Mouse (Mus musculus) midbrain, embryonic 11.5 days (tissue): ENCODE measurements around the gene Hoxa6. TPM values are rescaled to one million over a fixed set of nuclear protein-coding genes. Genes with fewer than 3 reads are reported as not detected.

Experiments
- ATAC-seq: fragments of 200-750 bp; cut with Nextera tagmentation; 2 replicates; pipeline ENCODE4 v1.8.0; 2017; ENCODE audit warnings: moderate TSS enrichment, moderate library complexity; ENCODE audit not compliant: low FRiP score
- DNase-seq: peaks from one replicate; pipeline ENCODE4 v3.0.0; 2015; ENCODE audit warnings: low spot score; ENCODE audit errors: missing footprints
- H3K27ac ChIP-seq: fragments of 300-500 bp; sonication (generic); 2 replicates; pipeline ENCODE4 v1.5.1; 2014; ENCODE audit warnings: low read depth, low read length
- H3K27me3 ChIP-seq: fragments of 300-500 bp; sonication (generic); 2 replicates; pipeline ENCODE4 v1.6.1; 2014; ENCODE audit warnings: mild to moderate bottlenecking, low read length, moderate library complexity, mixed read lengths; ENCODE audit not compliant: control insufficient read depth, insufficient read depth
- H3K36me3 ChIP-seq: fragments of 300-500 bp; sonication (generic); 2 replicates; pipeline ENCODE4 v1.6.1; 2014; ENCODE audit warnings: mild to moderate bottlenecking, low read length, moderate library complexity, mixed read lengths; ENCODE audit not compliant: control insufficient read depth, insufficient read depth
- H3K4me1 ChIP-seq: fragments of 300-500 bp; sonication (generic); 2 replicates; pipeline ENCODE4 v1.6.1; 2014; ENCODE audit warnings: low read length; ENCODE audit not compliant: control insufficient read depth, insufficient read depth
- H3K4me2 ChIP-seq: fragments of 300-500 bp; sonication (generic); 2 replicates; pipeline ENCODE4 v1.6.1; 2014; ENCODE audit warnings: mild to moderate bottlenecking, moderate library complexity
- H3K4me3 ChIP-seq: fragments of 300-500 bp; sonication (generic); 2 replicates; pipeline ENCODE4 v1.5.1; 2014; ENCODE audit warnings: low read depth, low read length
- H3K9ac ChIP-seq: fragments of 300-500 bp; sonication (generic); 2 replicates; pipeline ENCODE4 v1.6.1; 2014; ENCODE audit warnings: low read length
- H3K9me3 ChIP-seq: fragments of 300-500 bp; sonication (generic); 2 replicates; pipeline ENCODE4 v1.6.1; 2016; ENCODE audit warnings: low read length; ENCODE audit not compliant: control insufficient read depth
- WGBS: fragments of 180-500 bp; shearing (Covaris S2); extraction: QIAGEN DNeasy Blood & Tissue Kit; methylation state at CpG from one replicate; pipeline ENCODE4 v1.1.7; 2014; 5-methylcytosine and 5-hydroxymethylcytosine counted together
- polyA plus RNA-seq: library from polyadenylated mRNA; unstranded; fragments of >200 nt; fragmentation: Nextera tagmentation; extraction: Ambion mirVana; gene quantifications from 2 replicates; pipeline ENCODE4 v1.2.1, GENCODE M21; 2014

The Hoxa6 gene
- polyA plus RNA-seq, 1 experiment from 2014 or later = not detected

- Histone ChIP-seq H3K4me3 (no peak overlapping the region), H3K36me3 (no peaks in the 10 kb centered on the region), H3K27ac (no peak overlapping the region), H3K9me3 (no peaks in the 10 kb centered on the region), H3K9ac (no peak overlapping the region), H3K4me2 (no peak overlapping the region), H3K4me1 (peaks cover 2% of the 10 kb centered on the region; the same call in 1 of the 2 replicates), H3K27me3 (peaks cover 100% of the 10 kb centered on the region)
- DNase-seq (no peak), ATAC-seq (no peak)
- WGBS = 10% methylated on average over 13 of the region's 13 CpGs
Observed at GRCm38 (mm10) chr6:52222729-52223128, 14.2 kb upstream of the Hoxa6 start.

- Histone ChIP-seq H3K27me3 (peaks cover 100% of the 10 kb centered on the region), H3K4me3 (no peak overlapping the region; the same call in 1 of the 2 replicates), H3K36me3 (no peaks in the 10 kb centered on the region), H3K4me2 (no peak overlapping the region), H3K4me1 (peaks cover 7% of the 10 kb centered on the region), H3K9me3 (no peaks in the 10 kb centered on the region), H3K9ac (no peak overlapping the region), H3K27ac (no peak overlapping the region)
- ATAC-seq = no peak
- 8% methylated on average over 21 of the region's 21 CpGs for WGBS
- peak; percentile 96 for DNase-seq
Observed at GRCm38 (mm10) chr6:52221993-52222685, 13.6 kb upstream of the Hoxa6 start.

GRCm38 (mm10) chr6:52221337-52221992 lies 12.9 kb upstream of the Hoxa6 start, which contains the start of gene Hoxa7:
Gene Hoxa7, minus strand, starts transcription at chr6:52221854.
- H3K27ac ChIP-seq = no peak within 1 kb of the TSS
- under 1% methylated on average over 46 of the region's 46 CpGs for WGBS
- H3K9ac ChIP-seq = 0 out of 2 replicates have a peak within 1 kb of the TSS, but pooled peaks have one; percentile 12
- peak; percentile 58; the same call in 1 of the 2 replicates for ATAC-seq
- peak within 1 kb of the TSS; percentile 66 for H3K4me2 ChIP-seq
- H3K4me3 ChIP-seq = peak within 1 kb of the TSS; percentile 32
- H3K4me1 ChIP-seq = peaks cover 11% of the 10 kb centered on the region
- peaks cover 100% of the 10 kb centered on the region for H3K27me3 ChIP-seq
- peak; percentile 96 for DNase-seq
- no peaks in the 10 kb centered on the region for H3K9me3 ChIP-seq
- no peaks in the 10 kb centered on the region for H3K36me3 ChIP-seq

- no peak overlapping the region for H3K27ac ChIP-seq
- H3K4me1 ChIP-seq = peaks cover 11% of the 10 kb centered on the region
- no peaks in the 10 kb centered on the region for H3K36me3 ChIP-seq
- no peak overlapping the region; the same call in 1 of the 2 replicates for H3K4me2 ChIP-seq
- 6% methylated on average over 12 of the region's 12 CpGs for WGBS
- H3K9ac ChIP-seq = no peak overlapping the region
- no peak overlapping the region for H3K4me3 ChIP-seq
- DNase-seq = peak; percentile 95
- no peak for ATAC-seq
- H3K27me3 ChIP-seq = peaks cover 100% of the 10 kb centered on the region
- H3K9me3 ChIP-seq = no peaks in the 10 kb centered on the region
Observed at GRCm38 (mm10) chr6:52220865-52221310, 12.4 kb upstream of the Hoxa6 start.

- Histone ChIP-seq H3K9me3 (no peaks in the 10 kb centered on the region), H3K36me3 (no peaks in the 10 kb centered on the region), H3K4me2 (no peak overlapping the region), H3K27ac (no peak overlapping the region), H3K4me3 (no peak overlapping the region), H3K4me1 (peaks cover 11% of the 10 kb centered on the region), H3K27me3 (peaks cover 100% of the 10 kb centered on the region), H3K9ac (no peak overlapping the region)
- DNase-seq (peak; percentile 96), ATAC-seq (no peak)
- WGBS = 12% methylated on average over 32 of the region's 32 CpGs
Observed at GRCm38 (mm10) chr6:52220003-52220864, 11.7 kb upstream of the Hoxa6 start.

GRCm38 (mm10) chr6:52219234-52219942 lies 10.9 kb upstream of the Hoxa6 start:
- H3K4me3 ChIP-seq = no peak overlapping the region
- H3K27ac ChIP-seq = no peak overlapping the region
- H3K9ac ChIP-seq = no peak overlapping the region
- ATAC-seq (no peak), DNase-seq (peak; percentile 97)
- WGBS = 15% methylated on average over 9 of the region's 9 CpGs
- H3K9me3 ChIP-seq = no peaks in the 10 kb centered on the region
- H3K36me3 ChIP-seq = no peaks in the 10 kb centered on the region
- peaks cover 11% of the 10 kb centered on the region for H3K4me1 ChIP-seq
- peaks cover 100% of the 10 kb centered on the region for H3K27me3 ChIP-seq
- H3K4me2 ChIP-seq = no peak overlapping the region

GRCm38 (mm10) chr6:52218643-52219215 lies 10.2 kb upstream of the Hoxa6 start:
- no peak overlapping the region for H3K4me3 ChIP-seq
- H3K4me2 ChIP-seq = no peak overlapping the region
- H3K36me3 ChIP-seq = no peaks in the 10 kb centered on the region
- peaks cover 11% of the 10 kb centered on the region for H3K4me1 ChIP-seq
- H3K27me3 ChIP-seq = peaks cover 100% of the 10 kb centered on the region
- ATAC-seq (no peak), DNase-seq (peak; percentile 97)
- no peak overlapping the region for H3K27ac ChIP-seq
- WGBS = 7% methylated on average over 14 of the region's 14 CpGs
- no peak overlapping the region for H3K9ac ChIP-seq
- no peaks in the 10 kb centered on the region for H3K9me3 ChIP-seq

GRCm38 (mm10) chr6:52217895-52218642 lies 9.5 kb upstream of the Hoxa6 start:
- WGBS = 5% methylated on average over 23 of the region's 23 CpGs

More at GRCm38 (mm10) chr6:52217895-52218642, 9.5 kb upstream of the Hoxa6 start:
- H3K9ac ChIP-seq = no peak overlapping the region
- no peak for ATAC-seq
- peak; percentile 95 for DNase-seq
- H3K9me3 ChIP-seq = no peaks in the 10 kb centered on the region
- H3K36me3 ChIP-seq = no peaks in the 10 kb centered on the region
- no peak overlapping the region for H3K4me2 ChIP-seq
- peaks cover 100% of the 10 kb centered on the region for H3K27me3 ChIP-seq
- H3K4me3 ChIP-seq = no peak overlapping the region
- peaks cover 11% of the 10 kb centered on the region for H3K4me1 ChIP-seq
- H3K27ac ChIP-seq = no peak overlapping the region
